Mouse (Mus musculus) lung, postnatal 4 days (tissue): ENCODE results near the gene Dock4.

Source experiments
- DNase-seq, 2 experiments: peaks; one replicate each; pipeline ENCODE4 v3.0.0; 2021

The Dock4 gene

GRCm38 (mm10) chr12:40463828-40464227 lies 18.1 kb downstream of the Dock4 start:
- DNase-seq, result no peak

GRCm38 (mm10) chr12:40464282-40464681 lies 18.5 kb downstream of the Dock4 start:
- DNase-seq, result no peak

GRCm38 (mm10) chr12:40468235-40468634 lies 22.5 kb downstream of the Dock4 start:
- peak in 1 of 2 experiments; percentile 42 for DNase-seq

GRCm38 (mm10) chr12:40469009-40469408 lies 23.3 kb downstream of the Dock4 start:
- DNase-seq, result no peak

- DNase-seq, result no peak
These were observed 26.1 kb downstream of the Dock4 start for GRCm38 (mm10) chr12:40471649-40472399.

- DNase-seq, result no peak
These were observed 28.0 kb downstream of the Dock4 start for GRCm38 (mm10) chr12:40473709-40474108.

GRCm38 (mm10) chr12:40477621-40478452 lies 32.1 kb downstream of the Dock4 start:
- peak; percentile 63 to 80 for DNase-seq

GRCm38 (mm10) chr12:40484224-40484623 lies 38.5 kb downstream of the Dock4 start:
- DNase-seq, result no peak

GRCm38 (mm10) chr12:40485210-40485609 lies 39.5 kb downstream of the Dock4 start:
- DNase-seq, result no peak

- DNase-seq, result no peak
These were observed 40.5 kb downstream of the Dock4 start for GRCm38 (mm10) chr12:40486047-40486837.

GRCm38 (mm10) chr12:40496387-40496786 lies 50.6 kb downstream of the Dock4 start:
- DNase-seq, result no peak

- no peak for DNase-seq
These were observed 52.1 kb downstream of the Dock4 start for GRCm38 (mm10) chr12:40497806-40498205.

- DNase-seq, result no peak
These were observed 52.5 kb downstream of the Dock4 start for GRCm38 (mm10) chr12:40498250-40498671.

- peak; percentile 31 to 60 for DNase-seq
These were observed 53.3 kb downstream of the Dock4 start for GRCm38 (mm10) chr12:40498928-40499626.

- peak; percentile 82 to 92 for DNase-seq
These were observed 54.0 kb downstream of the Dock4 start for GRCm38 (mm10) chr12:40499627-40500329.

GRCm38 (mm10) chr12:40501141-40501540 lies 55.4 kb downstream of the Dock4 start:
- no peak for DNase-seq

- no peak for DNase-seq
These were observed 57.8 kb downstream of the Dock4 start for GRCm38 (mm10) chr12:40503520-40503919.

- peak in 1 of 2 experiments; percentile 25 for DNase-seq
These were observed 58.9 kb downstream of the Dock4 start for GRCm38 (mm10) chr12:40504687-40505086.

GRCm38 (mm10) chr12:40507823-40508390 lies 62.2 kb downstream of the Dock4 start:
- DNase-seq, result no peak

- no peak for DNase-seq
These were observed 62.7 kb downstream of the Dock4 start for GRCm38 (mm10) chr12:40508416-40508815.

GRCm38 (mm10) chr12:40511643-40512369 lies 66.1 kb downstream of the Dock4 start:
- no peak for DNase-seq
